Mouse (Mus musculus) kidney, postnatal 36 days (tissue): ENCODE results near the gene Olfr859.
"Not testable (repeated sequence)": the region's sequence is repeated elsewhere in the genome, so short reads cannot be mapped to it uniquely, and the experiment has no call there.

Experiments
- DNase-seq, 2 experiments: peaks; one replicate each; pipeline ENCODE4 v3.0.0; 2021 to 2022; ENCODE audit warnings: mixed read lengths in 2 of 2

Gene Olfr859

GRCm38 (mm10) chr9:19804606-19805005 is at the start of gene Olfr859:
Gene Olfr859 (plus strand): TSS chr9:19804906.
- DNase-seq, result not testable (repeated sequence)

- DNase-seq, result no peak
Measured at GRCm38 (mm10) chr9:19769136-19769535, 35.6 kb upstream of the Olfr859 start.

DNA sequence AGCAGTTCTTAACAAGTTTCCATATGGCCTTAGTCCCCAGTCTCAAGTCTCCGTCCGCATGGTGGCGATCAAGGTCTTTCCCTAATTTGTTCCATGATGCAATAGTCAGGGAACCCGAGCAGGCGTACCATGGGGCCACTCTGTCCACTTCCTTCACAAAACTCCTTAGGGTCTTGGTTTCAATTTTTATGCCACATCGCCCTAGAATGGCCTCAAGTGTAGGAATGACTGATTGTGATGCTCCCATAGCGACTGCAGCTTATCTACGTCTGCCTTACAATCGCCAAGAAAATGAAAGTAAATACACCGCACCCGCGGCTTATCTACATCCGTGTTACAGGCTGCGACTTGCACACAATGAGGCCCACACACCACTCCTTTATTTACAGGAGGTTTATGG is 35.0 kb upstream of the Olfr859 start:
- no peak for DNase-seq

- DNase-seq, result no peak
Measured at GRCm38 (mm10) chr9:19779983-19780382, 24.7 kb upstream of the Olfr859 start, which contains the start of gene Olfr58. Gene Olfr58 (plus strand): TSS chr9:19780283.

DNA sequence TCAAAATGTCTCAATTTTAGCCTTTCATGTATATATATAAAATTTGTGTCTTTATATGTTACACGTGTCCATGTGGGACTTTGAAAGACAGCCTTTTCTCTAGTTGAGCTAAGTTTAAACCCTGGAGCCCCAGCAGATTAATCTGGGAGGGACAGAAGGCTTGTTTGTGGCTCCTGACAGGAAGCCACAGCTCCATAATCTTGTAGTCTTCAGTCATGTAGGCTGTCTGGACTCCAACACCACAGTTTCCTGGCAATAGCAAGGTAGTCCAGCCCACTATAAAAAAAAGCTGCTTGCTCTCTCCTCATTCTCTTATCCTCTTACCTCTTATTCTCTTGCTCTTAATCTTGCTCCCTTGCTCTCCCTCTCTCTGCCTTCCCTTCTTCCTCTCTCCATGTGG is 1.7 kb upstream of the Olfr859 start:
- no peak for DNase-seq

DNA sequence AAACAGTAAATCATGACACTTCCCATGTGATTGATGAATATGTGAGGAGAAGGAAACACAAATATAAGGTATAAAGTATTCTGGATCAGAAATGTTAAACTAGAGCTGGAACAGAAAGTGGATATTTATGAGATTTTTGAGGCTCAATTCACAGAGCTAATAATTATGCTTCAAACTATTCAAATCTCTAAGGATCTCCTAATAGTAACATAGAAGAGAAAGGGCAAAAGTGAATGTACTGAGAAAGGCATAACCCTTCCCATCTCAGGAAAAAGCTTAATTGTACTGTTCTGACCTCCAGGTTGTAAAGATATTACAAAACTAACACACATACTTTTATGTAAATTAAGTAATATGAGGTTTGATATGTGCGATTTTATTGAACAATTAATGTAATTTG is 44.9 kb downstream of the Olfr859 start, which contains the start of gene Olfr860:
Gene Olfr860, minus strand, starts transcription at position 101 of the 400 bp plus-strand sequence.
- DNase-seq, result no peak
